Mouse (Mus musculus) liver, embryonic 14.5 days (tissue): Measurements from ENCODE around the gene Bbs9. TPM values are rescaled to one million over a fixed set of nuclear protein-coding genes. Genes with fewer than 3 reads are reported as not detected.
A peak's percentile ranks its signal among the peaks of the same experiment; 100 is the strongest.
"Not testable (repeated sequence)": the region's sequence is repeated elsewhere in the genome, so short reads cannot be mapped to it uniquely, and the experiment has no call there.

Experiments
- ATAC-seq: fragments of 200-750 bp; cut with Nextera tagmentation; 2 replicates; pipeline ENCODE4 v1.8.0; 2017; ENCODE audit warnings: moderate number of reproducible peaks, mild to moderate bottlenecking, moderate library complexity; ENCODE audit not compliant: insufficient read depth
- DNase-seq, 3 experiments: peaks; one replicate each; pipeline ENCODE4 v3.0.0-alpha.2; 2012 to 2013; ENCODE audit warnings: low read depth in 3 of 3, low spot score in 3 of 3
- H3K27ac ChIP-seq: fragments of 300-500 bp; sonication (generic); 2 replicates; pipeline ENCODE4 v1.5.1; 2014; ENCODE audit warnings: moderate library complexity, mild to moderate bottlenecking, control low read depth, inconsistent platforms
- H3K27me3 ChIP-seq: fragments of 300-500 bp; sonication (generic); 2 replicates; pipeline ENCODE4 v1.6.1; 2014; ENCODE audit warnings: mild to moderate bottlenecking, low read length, moderate library complexity; ENCODE audit not compliant: control insufficient read depth, insufficient read depth
- H3K36me3 ChIP-seq: fragments of 300-500 bp; sonication (generic); replicated peaks from 2 replicates; pipeline ENCODE4 v1.6.1; 2014; ENCODE audit warnings: low read depth; ENCODE audit not compliant: control insufficient read depth, insufficient read depth
- H3K4me1 ChIP-seq, 2 experiments: fragments of 200-500 bp in 1 of 2; fragments of 300-500 bp in 1 of 2; sonication (generic) in 1 of 2; replicated peaks; 2 replicates each; pipeline ENCODE4 v1.6.1; 2012 to 2014; ENCODE audit warnings: antibody characterized with exemption in 1 of 2, inconsistent platforms in 1 of 2, low read length in 1 of 2; ENCODE audit not compliant: control insufficient read depth in 2 of 2, insufficient read depth in 2 of 2
- H3K4me2 ChIP-seq: fragments of 300-500 bp; sonication (generic); 2 replicates; pipeline ENCODE4 v1.6.1; 2014; ENCODE audit warnings: low read depth, mild to moderate bottlenecking, control low read depth, moderate library complexity
- H3K4me3 ChIP-seq, 2 experiments: fragments of 200-500 bp in 1 of 2; fragments of 300-500 bp in 1 of 2; sonication (generic) in 1 of 2; 2 replicates each; pipeline ENCODE4 v1.5.1; 2012 to 2014; ENCODE audit warnings: low read depth in 2 of 2, low read length in 2 of 2, mild to moderate bottlenecking in 2 of 2, control low read depth in 1 of 2, inconsistent platforms in 1 of 2, moderate library complexity in 1 of 2; ENCODE audit not compliant: insufficient read depth in 1 of 2
- H3K9ac ChIP-seq: fragments of 300-500 bp; sonication (generic); replicated peaks from 2 replicates; pipeline ENCODE4 v1.6.1; 2014; ENCODE audit warnings: mild to moderate bottlenecking, control low read depth, moderate library complexity
- H3K9me3 ChIP-seq: fragments of 300-500 bp; sonication (generic); 2 replicates; pipeline ENCODE4 v1.6.1; 2016; ENCODE audit warnings: low read length, mixed read lengths; ENCODE audit not compliant: control insufficient read depth
- CTCF ChIP-seq: IDR thresholded peaks from 2 replicates; pipeline ENCODE4 v1.5.1; 2016; ENCODE audit warnings: antibody characterized with exemption, low read depth, control low read depth
- EP300 ChIP-seq: IDR thresholded peaks from 2 replicates; pipeline ENCODE4 v1.6.1; 2016; ENCODE audit warnings: antibody characterized with exemption, low read depth
- WGBS: fragments of 180-500 bp; shearing (Covaris S2); extraction: QIAGEN DNeasy Blood & Tissue Kit; methylation state at CpG from one replicate; pipeline ENCODE4 v1.1.7; 2014; ENCODE audit not compliant: insufficient replicate concordance; 5-methylcytosine and 5-hydroxymethylcytosine counted together
- polyA plus RNA-seq, 2 experiments: library from polyadenylated mRNA; depleted of rRNA in 1 of 2; stranded (reverse) in 1 of 2; unstranded in 1 of 2; fragments of >200 nt; fragmentation: Nextera tagmentation in 1 of 2; extraction: Ambion mirVana in 1 of 2; gene quantifications; 2 replicates each; pipeline versions ENCODE4 v1.2.1 to v1.2.3; 2012 to 2014

The Bbs9 gene
- polyA plus RNA-seq, 2 experiments: 2.2 to 2.3 TPM

DNA sequence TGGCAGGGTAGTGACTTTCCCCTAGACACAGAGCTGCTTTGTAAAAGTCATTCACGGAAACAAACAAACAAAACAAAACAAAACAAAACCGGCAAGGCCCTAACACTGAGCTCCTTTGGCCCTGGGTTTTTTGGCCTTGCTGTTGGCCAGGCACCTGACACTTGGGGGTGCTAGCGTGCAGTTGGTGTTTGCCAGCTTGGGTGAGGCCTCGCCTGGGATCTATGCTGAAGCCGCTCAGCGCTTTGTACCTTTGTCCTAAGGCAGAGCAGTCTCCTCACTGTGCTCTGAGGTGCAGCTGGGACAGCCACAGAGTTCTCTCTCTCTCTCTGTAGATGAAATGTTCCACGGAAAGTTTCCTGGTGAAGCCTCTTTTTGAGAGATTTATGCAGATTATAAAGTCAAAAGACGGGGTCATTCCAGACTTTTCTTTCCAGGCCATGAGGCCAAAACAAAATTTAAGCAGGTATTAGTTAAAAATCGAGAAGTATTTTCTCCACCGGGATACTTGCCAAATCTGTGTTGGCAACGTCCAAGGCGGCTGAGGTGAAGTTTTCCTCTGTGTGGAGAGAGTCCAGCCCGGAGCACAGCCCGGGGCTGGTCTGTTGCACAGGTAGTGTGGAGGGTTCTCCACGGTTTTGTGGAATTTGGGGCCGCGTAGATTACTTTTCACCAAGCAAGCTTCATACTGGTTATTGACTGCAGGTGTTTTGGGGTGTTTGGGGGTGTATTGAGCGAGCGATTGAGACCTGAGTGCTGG is 233.6 kb downstream of the Bbs9 start:
- H3K4me2 ChIP-seq: no peak overlapping the region
- no peaks in the 10 kb centered on the region for H3K9me3 ChIP-seq
- H3K36me3 ChIP-seq: no peaks in the 10 kb centered on the region
- WGBS: 48% methylated on average over 19 of the region's 19 CpGs
- no peak for DNase-seq
- H3K27ac ChIP-seq: no peak overlapping the region
- ATAC-seq: no peak
- H3K4me3 ChIP-seq: no peak overlapping the region
- TF ChIP-seq EP300: no peak
- peak; percentile 82 for TF ChIP-seq CTCF
- H3K4me1 ChIP-seq: no peaks in the 10 kb centered on the region
- no peak overlapping the region for H3K9ac ChIP-seq
- H3K27me3 ChIP-seq: no peaks in the 10 kb centered on the region

DNA sequence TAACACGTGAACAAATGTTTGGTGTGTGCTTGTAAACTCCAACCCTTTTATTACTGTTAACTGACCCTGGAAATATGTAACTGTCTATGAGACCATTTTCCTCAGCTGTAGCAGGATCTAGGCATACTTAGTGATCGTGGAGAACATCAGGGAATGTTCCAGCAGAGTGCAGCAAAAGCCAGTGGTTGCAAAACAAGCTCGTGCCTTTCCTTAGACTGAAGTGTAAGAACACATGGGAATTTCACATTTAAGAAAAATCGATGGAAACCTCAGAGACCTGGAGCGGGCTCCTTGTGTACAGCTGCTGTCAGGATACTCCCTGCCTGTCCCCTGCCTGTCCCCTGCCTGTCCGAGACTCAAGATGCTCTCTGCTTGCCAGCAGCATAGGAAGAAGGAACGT is 234.5 kb downstream of the Bbs9 start:
- no peaks in the 10 kb centered on the region for H3K36me3 ChIP-seq
- TF ChIP-seq EP300 (no peak), CTCF (no peak)
- no peak overlapping the region for H3K4me3 ChIP-seq
- DNase-seq (no peak), ATAC-seq (no peak)
- H3K4me1 ChIP-seq: no peaks in the 10 kb centered on the region
- H3K27me3 ChIP-seq: no peaks in the 10 kb centered on the region
- no peaks in the 10 kb centered on the region for H3K9me3 ChIP-seq
- 59% methylated on average over 7 of the region's 7 CpGs for WGBS
- H3K4me2 ChIP-seq: no peak overlapping the region
- H3K27ac ChIP-seq: no peak overlapping the region
- H3K9ac ChIP-seq: no peak overlapping the region

DNA sequence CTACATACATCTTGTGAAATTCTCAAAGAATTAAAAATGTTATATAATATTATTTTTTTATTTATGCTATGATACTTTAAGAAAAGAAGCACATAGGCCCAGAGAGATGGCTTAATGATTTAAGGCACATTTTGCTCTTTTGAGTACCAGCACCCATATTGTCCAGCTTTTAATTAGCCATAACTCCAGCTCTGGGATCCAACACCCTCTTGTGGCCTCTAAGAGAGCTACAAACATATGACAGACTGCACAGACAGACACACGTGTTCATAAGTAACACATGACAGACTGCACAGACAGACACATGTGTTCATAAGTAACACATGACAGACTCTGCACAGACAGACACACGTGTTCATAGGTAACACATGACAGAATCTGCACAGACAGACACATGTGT is 235.8 kb downstream of the Bbs9 start:
- Histone ChIP-seq H3K27me3 (no peaks in the 10 kb centered on the region), H3K9ac (no peak overlapping the region), H3K27ac (no peak overlapping the region), H3K4me2 (no peak overlapping the region), H3K36me3 (no peaks in the 10 kb centered on the region), H3K9me3 (no peaks in the 10 kb centered on the region), H3K4me3 (no peak overlapping the region), H3K4me1 (no peaks in the 10 kb centered on the region)
- no peak for ATAC-seq
- TF ChIP-seq CTCF: no peak
- no peak for TF ChIP-seq EP300
- 62% methylated on average over 2 of the region's 2 CpGs for WGBS
- no peak for DNase-seq

DNA sequence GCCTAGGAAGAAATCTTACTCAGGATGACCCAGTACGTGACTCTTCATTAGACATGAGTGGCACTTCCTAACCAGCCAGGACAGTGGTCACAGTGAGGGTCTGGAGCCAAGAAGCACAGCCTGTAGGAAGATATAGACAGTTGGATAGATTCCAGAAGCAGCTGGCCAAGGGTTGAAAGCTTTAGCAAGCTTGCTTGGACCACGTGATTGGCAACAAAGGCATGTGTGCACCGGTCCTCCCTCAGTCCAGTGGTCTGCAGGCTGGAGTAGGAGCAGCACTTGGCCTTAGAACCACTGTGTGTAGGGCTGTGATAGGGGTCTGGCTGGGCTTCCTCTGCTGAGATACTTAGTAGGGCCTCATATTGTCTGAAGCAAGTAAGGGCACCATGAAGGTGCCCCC is 237.2 kb downstream of the Bbs9 start:
- no peak overlapping the region for H3K9ac ChIP-seq
- no peaks in the 10 kb centered on the region for H3K9me3 ChIP-seq
- TF ChIP-seq EP300 (no peak), CTCF (no peak)
- no peak for ATAC-seq
- 59% methylated on average over 3 of the region's 3 CpGs for WGBS
- H3K27ac ChIP-seq: no peak overlapping the region
- H3K4me3 ChIP-seq: no peak overlapping the region
- H3K27me3 ChIP-seq: no peaks in the 10 kb centered on the region
- no peaks in the 10 kb centered on the region for H3K4me1 ChIP-seq
- H3K36me3 ChIP-seq: no peaks in the 10 kb centered on the region
- no peak overlapping the region for H3K4me2 ChIP-seq
- DNase-seq: no peak

DNA sequence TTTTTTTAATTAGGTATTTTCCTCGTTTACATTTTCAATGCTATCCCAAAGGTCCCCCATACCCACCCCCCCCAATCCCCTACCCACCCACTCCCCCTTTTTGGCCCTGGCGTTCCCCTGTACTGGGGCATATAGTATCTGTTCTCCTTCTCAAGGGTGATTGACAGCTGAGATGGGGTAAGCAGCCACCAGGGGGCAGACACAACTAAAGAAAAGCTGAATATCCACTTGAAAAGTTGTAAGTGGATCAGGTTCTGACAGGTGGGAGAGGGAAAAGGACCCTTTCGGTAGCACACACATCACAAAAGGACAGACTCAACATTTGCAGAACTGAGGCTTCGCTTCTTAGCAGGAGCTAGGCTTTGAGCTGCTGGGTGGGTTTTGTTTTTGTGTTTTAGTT is 237.8 kb downstream of the Bbs9 start:
- not testable (repeated sequence) for ATAC-seq, H3K36me3 ChIP-seq, H3K9me3 ChIP-seq, H3K9ac ChIP-seq, H3K4me1 ChIP-seq, H3K4me2 ChIP-seq, H3K27me3 ChIP-seq, H3K27ac ChIP-seq, H3K4me3 ChIP-seq
- WGBS: 34% methylated on average over 4 of the region's 4 CpGs
- DNase-seq: peak in 2 of 3 experiments; percentile 10 to 22
- peak; percentile 54 for TF ChIP-seq CTCF
